Mouse (Mus musculus) heart, embryonic 11.5 days (tissue): Measurements from ENCODE around the gene Ovol2. TPM values are rescaled to one million over a fixed set of nuclear protein-coding genes. Genes with fewer than 3 reads are reported as not detected.

ENCODE experiments used
- ATAC-seq: fragments of 200-750 bp; cut with Nextera tagmentation; replicated peaks from 2 replicates; pipeline ENCODE4 v1.8.0; 2017; ENCODE audit warnings: moderate library complexity; ENCODE audit not compliant: insufficient number of reproducible peaks, low FRiP score, low TSS enrichment
- H3K27ac ChIP-seq: fragments of 300-500 bp; sonication (generic); 2 replicates; pipeline ENCODE4 v1.5.1; 2014; ENCODE audit warnings: mild to moderate bottlenecking, low read depth, low read length
- H3K27me3 ChIP-seq: fragments of 300-500 bp; sonication (generic); 2 replicates; pipeline ENCODE4 v1.6.1; 2014; ENCODE audit warnings: mild to moderate bottlenecking, low read length, mixed read lengths; ENCODE audit not compliant: control insufficient read depth, insufficient read depth
- H3K36me3 ChIP-seq: fragments of 300-500 bp; sonication (generic); 2 replicates; pipeline ENCODE4 v1.6.1; 2014; ENCODE audit warnings: mild to moderate bottlenecking, low read length, moderate library complexity, mixed read lengths; ENCODE audit not compliant: control insufficient read depth, insufficient read depth
- H3K4me1 ChIP-seq: fragments of 300-500 bp; sonication (generic); 2 replicates; pipeline ENCODE4 v1.6.1; 2014; ENCODE audit warnings: low read length; ENCODE audit not compliant: control insufficient read depth, insufficient read depth
- H3K4me2 ChIP-seq: fragments of 300-500 bp; sonication (generic); 2 replicates; pipeline ENCODE4 v1.6.1; 2014; ENCODE audit warnings: mild to moderate bottlenecking, moderate library complexity
- H3K4me3 ChIP-seq: fragments of 300-500 bp; sonication (generic); 2 replicates; pipeline ENCODE4 v1.5.1; 2014; ENCODE audit warnings: low read depth, low read length
- H3K9ac ChIP-seq: fragments of 300-500 bp; sonication (generic); 2 replicates; pipeline ENCODE4 v1.6.1; 2014; ENCODE audit warnings: mild to moderate bottlenecking, low read depth, low read length, moderate library complexity
- H3K9me3 ChIP-seq: fragments of 300-500 bp; sonication (generic); replicated peaks from 2 replicates; pipeline ENCODE4 v1.6.1; 2016; ENCODE audit warnings: low read length; ENCODE audit not compliant: control insufficient read depth
- WGBS: fragments of 180-500 bp; shearing (Covaris S2); extraction: QIAGEN DNeasy Blood & Tissue Kit; methylation state at CpG from one replicate; pipeline ENCODE4 v1.1.7; 2014; ENCODE audit not compliant: insufficient replicate concordance; 5-methylcytosine and 5-hydroxymethylcytosine counted together
- polyA plus RNA-seq: library from polyadenylated mRNA; unstranded; fragments of >200 nt; fragmentation: Nextera tagmentation; extraction: Ambion mirVana; gene quantifications from 2 replicates; pipeline ENCODE4 v1.2.1, GENCODE M21; 2014

Gene Ovol2
- polyA plus RNA-seq, 1 experiment from 2014 or later, result 0.10 TPM

DNA sequence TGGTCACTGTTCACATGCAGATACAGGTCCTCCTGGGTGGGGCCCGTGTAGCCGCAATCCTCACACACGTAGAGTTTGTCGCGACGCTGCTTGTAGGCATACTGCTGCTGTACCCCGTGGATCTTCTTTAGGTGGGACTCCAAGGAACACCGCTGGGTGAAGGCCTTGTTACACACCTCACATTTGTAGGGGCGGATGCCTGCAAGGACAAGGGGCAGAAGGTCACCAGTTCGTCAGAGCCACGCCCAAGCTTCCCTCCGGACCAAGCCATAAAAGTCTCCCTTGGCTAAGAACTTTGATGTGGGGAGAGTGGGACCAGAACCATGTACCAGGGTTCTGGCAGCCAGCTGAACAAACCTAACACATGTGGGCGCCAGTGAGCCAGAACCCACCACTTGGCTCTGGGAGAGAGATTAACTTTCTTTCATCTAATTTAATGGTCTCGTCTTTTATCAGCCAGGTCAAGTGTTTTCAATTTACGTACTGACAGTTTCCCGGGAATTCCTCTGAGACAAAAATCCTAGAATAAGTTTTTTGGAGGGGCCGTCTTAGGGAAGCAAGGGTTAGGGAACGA lies 26.1 kb downstream of the Ovol2 start:
- WGBS, result 64% methylated on average over 18 of the region's 18 CpGs
- Histone ChIP-seq H3K27me3 (no peaks in the 10 kb centered on the region), H3K4me1 (no peaks in the 10 kb centered on the region; the same call in 1 of the 2 replicates), H3K27ac (no peak overlapping the region), H3K4me2 (no peak overlapping the region), H3K36me3 (no peaks in the 10 kb centered on the region), H3K9ac (no peak overlapping the region), H3K4me3 (no peak overlapping the region), H3K9me3 (no peaks in the 10 kb centered on the region)
- no peak for ATAC-seq

DNA sequence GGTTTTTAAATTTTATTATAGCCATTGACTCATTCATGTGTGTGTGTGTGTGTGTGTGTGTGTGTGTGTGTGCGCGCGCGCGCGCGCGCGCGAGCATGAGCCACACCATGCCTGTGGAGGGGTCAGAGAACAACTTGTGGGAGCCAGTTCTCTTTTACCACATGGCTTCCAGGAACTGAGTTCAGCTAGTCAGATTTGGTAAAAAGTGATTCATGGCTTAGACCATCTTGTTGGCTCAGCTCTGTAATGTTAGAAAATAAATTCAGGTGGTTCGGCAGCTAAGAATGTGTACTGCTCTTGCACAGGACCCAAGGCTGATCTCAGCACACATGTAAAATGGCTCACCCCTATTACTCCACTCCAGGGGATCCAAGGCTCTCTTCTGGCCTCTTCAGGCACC lies 30.8 kb downstream of the Ovol2 start:
- Histone ChIP-seq H3K9ac (no peak overlapping the region), H3K36me3 (no peaks in the 10 kb centered on the region), H3K27ac (no peak overlapping the region), H3K4me3 (no peak overlapping the region), H3K4me1 (0 out of 2 replicates have a peak, but pooled peaks cover 2% of the 10 kb centered on the region), H3K27me3 (no peaks in the 10 kb centered on the region), H3K9me3 (no peaks in the 10 kb centered on the region), H3K4me2 (no peak overlapping the region)
- 94% methylated on average over 11 of the region's 11 CpGs for WGBS
- ATAC-seq, result no peak

DNA sequence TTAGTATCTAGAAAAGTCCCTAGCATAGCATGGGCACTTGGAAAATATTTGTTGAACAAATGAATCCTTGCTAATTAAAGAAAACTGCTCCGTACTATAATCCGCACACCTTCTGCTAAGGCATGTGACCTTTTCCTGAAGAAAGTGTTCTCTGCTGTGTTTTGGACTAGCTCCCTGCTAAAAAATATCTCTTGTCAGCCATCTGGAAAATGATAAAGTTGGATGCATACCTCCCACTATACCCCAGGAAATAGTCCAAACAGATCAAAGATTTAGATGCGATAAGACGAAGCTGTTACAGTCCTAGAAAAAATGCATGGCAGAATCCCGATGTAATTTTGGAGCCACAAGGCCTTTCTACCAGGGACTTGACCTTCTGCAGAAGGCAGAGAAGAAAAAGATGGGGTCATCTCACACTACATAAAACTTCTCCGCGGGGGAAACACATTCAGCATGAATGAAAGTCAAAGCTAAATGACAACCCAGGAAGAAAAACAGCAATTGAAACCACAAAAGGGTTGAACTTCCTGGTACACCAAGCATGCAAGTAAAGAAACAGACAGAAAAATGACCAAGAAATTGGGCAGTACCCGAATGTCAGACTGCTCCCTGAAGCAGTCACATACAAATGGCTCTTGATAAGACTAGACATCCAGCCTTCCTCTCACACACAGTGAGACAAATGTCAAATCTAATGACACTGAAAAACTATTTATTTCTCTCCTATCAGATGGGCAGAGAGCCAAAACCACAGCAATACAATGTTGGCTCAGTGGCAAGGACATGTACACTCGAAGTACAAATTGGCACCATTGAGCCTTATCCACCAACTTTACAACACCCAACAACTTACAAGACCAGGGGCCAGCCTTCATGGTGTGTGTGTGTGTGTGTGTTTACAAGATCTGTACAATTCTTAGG lies 31.9 kb downstream of the Ovol2 start:
- WGBS, result 69% methylated on average over 9 of the region's 9 CpGs
- no peak overlapping the region for H3K27ac ChIP-seq
- no peak overlapping the region for H3K4me2 ChIP-seq
- H3K27me3 ChIP-seq, result no peaks in the 10 kb centered on the region
- H3K9ac ChIP-seq, result no peak overlapping the region
- no peak overlapping the region for H3K4me3 ChIP-seq
- H3K4me1 ChIP-seq, result 0 out of 2 replicates have a peak, but pooled peaks cover 2% of the 10 kb centered on the region
- H3K36me3 ChIP-seq, result no peaks in the 10 kb centered on the region
- H3K9me3 ChIP-seq, result no peaks in the 10 kb centered on the region
- ATAC-seq, result no peak

DNA sequence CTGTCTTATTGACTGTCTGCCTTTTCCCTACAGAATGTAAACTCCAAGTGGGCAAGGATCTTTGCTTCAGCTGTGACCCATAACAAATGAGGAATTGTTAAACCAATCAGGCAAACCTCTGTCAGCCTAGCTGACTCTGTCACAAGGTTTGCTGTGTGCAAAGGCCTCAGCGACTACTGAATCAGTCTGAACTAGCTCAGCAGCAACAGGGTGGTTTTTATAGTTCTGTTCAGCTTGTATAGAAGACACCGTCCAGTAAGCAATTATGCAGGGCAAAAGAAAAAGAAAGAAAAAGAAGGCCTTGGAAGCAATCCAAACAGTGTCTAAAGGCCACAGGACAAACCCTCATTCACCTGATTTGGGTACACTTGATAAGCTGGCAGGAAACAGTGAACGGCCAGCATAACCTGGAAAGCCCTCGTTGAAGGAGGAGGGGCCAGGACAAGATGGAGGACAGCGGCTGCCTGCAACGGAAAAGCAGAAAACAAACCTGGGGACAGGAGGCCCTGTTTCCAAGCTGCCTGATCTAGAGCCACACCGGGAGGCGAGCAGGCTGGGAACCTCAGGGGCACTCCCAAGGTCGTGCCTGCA lies 36.7 kb downstream of the Ovol2 start:
- WGBS, result 57% methylated on average over 9 of the region's 9 CpGs
- Histone ChIP-seq H3K4me3 (no peak overlapping the region), H3K4me1 (0 out of 2 replicates have a peak, but pooled peaks cover 6% of the 10 kb centered on the region), H3K4me2 (no peak overlapping the region), H3K27me3 (no peaks in the 10 kb centered on the region), H3K36me3 (no peaks in the 10 kb centered on the region), H3K9me3 (no peaks in the 10 kb centered on the region), H3K27ac (no peak overlapping the region), H3K9ac (no peak overlapping the region)
- ATAC-seq, result no peak

DNA sequence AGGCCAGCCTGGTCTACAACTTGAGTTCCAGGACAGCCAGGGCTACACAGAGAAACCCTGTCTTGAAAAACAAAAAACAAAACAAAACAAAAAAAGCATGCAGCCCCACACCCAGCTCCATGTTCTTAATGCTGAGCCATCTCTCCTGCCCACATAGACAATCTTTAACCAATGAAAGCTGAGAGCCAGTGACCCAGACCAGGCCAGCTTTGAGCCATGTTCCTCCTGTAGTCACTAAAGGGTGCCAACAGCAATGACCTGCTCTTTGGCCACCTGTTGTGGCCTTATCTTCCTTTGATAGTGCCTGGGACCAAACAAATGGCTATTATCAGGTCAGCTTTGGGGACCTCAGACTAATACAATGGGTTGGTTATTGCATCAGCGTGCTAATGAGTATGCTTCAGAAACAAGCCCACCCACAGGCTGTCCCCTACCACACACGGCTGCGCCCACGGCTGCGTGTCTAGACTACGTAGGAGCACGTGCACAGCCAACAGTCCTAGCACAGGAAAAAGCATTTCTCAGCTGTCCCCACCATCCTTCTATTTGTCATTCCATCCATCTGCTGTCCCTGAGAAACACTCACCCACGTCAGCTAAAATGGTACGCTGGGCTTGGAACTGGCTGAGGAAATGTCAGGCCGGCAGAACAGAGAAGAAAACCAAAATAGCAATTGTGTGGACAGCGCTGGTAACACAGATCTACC lies 40.2 kb downstream of the Ovol2 start:
- H3K27ac ChIP-seq, result no peak overlapping the region
- no peaks in the 10 kb centered on the region for H3K36me3 ChIP-seq
- no peak overlapping the region for H3K4me3 ChIP-seq
- WGBS, result 53% methylated on average over 11 of the region's 11 CpGs
- no peaks in the 10 kb centered on the region for H3K9me3 ChIP-seq
- no peaks in the 10 kb centered on the region for H3K27me3 ChIP-seq
- no peak overlapping the region for H3K9ac ChIP-seq
- no peak overlapping the region for H3K4me2 ChIP-seq
- 0 out of 2 replicates have a peak, but pooled peaks cover 5% of the 10 kb centered on the region for H3K4me1 ChIP-seq
- ATAC-seq, result no peak

DNA sequence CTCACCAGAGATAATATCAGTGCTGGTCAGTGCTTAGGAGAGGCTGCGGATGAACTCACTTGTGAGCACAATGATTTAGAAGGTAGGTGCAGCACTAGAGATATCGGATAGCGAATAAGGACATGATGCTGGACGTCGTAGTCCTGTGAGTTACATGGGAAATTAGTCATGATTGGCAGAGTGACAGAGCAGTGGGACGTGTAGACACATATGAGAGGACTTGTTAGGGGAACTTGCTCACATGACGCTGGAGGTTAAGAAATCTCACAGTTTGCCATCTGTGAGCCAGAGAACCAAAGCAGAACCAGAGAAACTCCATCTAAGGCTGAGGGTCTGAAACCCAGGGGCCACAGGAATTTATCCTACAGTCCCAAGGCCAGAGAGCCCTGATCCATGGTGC lies 41.6 kb downstream of the Ovol2 start:
- ATAC-seq, result no peak
- no peak overlapping the region for H3K4me2 ChIP-seq
- no peak overlapping the region for H3K27ac ChIP-seq
- H3K4me3 ChIP-seq, result no peak overlapping the region
- no peaks in the 10 kb centered on the region for H3K9me3 ChIP-seq
- H3K27me3 ChIP-seq, result no peaks in the 10 kb centered on the region
- H3K9ac ChIP-seq, result no peak overlapping the region
- H3K4me1 ChIP-seq, result peaks cover 8% of the 10 kb centered on the region; the same call in 1 of the 2 replicates
- 90% methylated on average over 7 of the region's 7 CpGs for WGBS
- no peaks in the 10 kb centered on the region for H3K36me3 ChIP-seq

DNA sequence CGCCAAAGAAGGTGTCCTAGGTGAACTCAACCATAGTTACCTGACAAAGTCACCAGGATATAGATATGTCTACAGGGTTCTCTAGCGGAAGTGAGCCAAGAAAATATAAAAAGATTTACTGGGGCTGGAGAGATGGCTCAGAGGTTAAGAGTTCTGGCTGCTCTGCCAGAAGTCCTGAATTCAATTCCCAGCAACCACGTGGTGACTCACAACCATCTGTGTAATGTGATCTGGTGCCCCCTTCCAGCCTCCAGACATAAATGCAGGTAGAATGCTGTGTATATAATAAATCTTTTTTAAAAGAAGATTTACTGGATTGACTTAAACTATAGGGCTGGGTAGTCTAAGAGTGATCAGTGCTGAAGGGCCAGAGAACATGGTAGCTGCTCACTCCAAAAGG lies 50.5 kb downstream of the Ovol2 start:
- WGBS, result 74% methylated on average over 3 of the region's 3 CpGs

DNA sequence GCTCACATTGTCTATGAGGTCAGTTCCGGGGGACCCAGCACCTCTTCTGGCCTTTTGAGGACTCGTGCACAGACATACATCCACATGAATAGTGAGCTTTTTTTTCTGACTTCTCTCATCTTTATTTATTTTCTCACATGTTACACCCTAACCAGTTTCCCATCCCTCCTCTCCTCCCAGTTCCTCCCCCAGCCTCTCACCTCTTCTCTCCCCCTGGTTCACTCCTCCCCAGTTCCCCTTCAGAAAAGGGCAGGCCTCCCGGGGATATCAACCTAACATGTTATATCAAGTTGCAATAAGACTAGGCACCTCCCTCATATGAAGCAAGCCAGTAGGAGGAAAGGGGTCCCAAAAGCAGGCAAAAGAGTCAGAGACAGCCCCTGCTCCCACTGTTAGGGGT lies 51.4 kb downstream of the Ovol2 start:
- no peak for ATAC-seq
- Histone ChIP-seq H3K27ac (no peak overlapping the region), H3K36me3 (peaks cover 3% of the 10 kb centered on the region), H3K4me1 (peaks cover 13% of the 10 kb centered on the region), H3K9ac (no peak overlapping the region), H3K4me2 (no peak overlapping the region), H3K9me3 (no peaks in the 10 kb centered on the region), H3K4me3 (no peak overlapping the region), H3K27me3 (no peaks in the 10 kb centered on the region)
- WGBS, result 80% methylated on average over 3 of the region's 3 CpGs

More for the DNA sequence above, 50.5 kb downstream of the Ovol2 start:
- peaks cover 13% of the 10 kb centered on the region for H3K4me1 ChIP-seq
- H3K27ac ChIP-seq, result no peak overlapping the region
- peaks cover 3% of the 10 kb centered on the region for H3K36me3 ChIP-seq
- H3K4me2 ChIP-seq, result no peak overlapping the region
- no peak for ATAC-seq
- no peaks in the 10 kb centered on the region for H3K27me3 ChIP-seq
- H3K4me3 ChIP-seq, result no peak overlapping the region
- H3K9ac ChIP-seq, result no peak overlapping the region
- no peaks in the 10 kb centered on the region for H3K9me3 ChIP-seq
